Mouse (Mus musculus): ENCODE results near the gene Thsd4. TPM values are rescaled to one million over a fixed set of nuclear protein-coding genes. Genes with fewer than 3 reads are reported as not detected.
A peak's percentile ranks its signal among the peaks of the same experiment; 100 is the strongest.

Gene Thsd4
- total RNA-seq, 2 experiments from 2014 or later = 10.1 to 10.6 TPM

- no peak for DNase-seq
Measured at GRCm38 (mm10) chr9:60067241-60067640, 454.6 kb downstream of the Thsd4 start.

GRCm38 (mm10) chr9:60065184-60065583 lies 456.7 kb downstream of the Thsd4 start:
- no peak for DNase-seq

- no peak for DNase-seq
Measured at GRCm38 (mm10) chr9:60063191-60063720, 458.6 kb downstream of the Thsd4 start.

- DNase-seq = no peak
Measured at GRCm38 (mm10) chr9:60056131-60056530, 465.7 kb downstream of the Thsd4 start.

- no peak for DNase-seq
Measured at GRCm38 (mm10) chr9:60054951-60055350, 466.9 kb downstream of the Thsd4 start.

- no peak for DNase-seq
Measured at GRCm38 (mm10) chr9:60053117-60053516, 468.7 kb downstream of the Thsd4 start.

GRCm38 (mm10) chr9:60052415-60052814 lies 469.4 kb downstream of the Thsd4 start:
- no peak for DNase-seq

GRCm38 (mm10) chr9:60043175-60043574 lies 478.7 kb downstream of the Thsd4 start:
- no peak for DNase-seq

- peak; percentile 52 for DNase-seq
Measured at GRCm38 (mm10) chr9:60034883-60035282, 487.0 kb downstream of the Thsd4 start.

- DNase-seq = no peak
Measured at GRCm38 (mm10) chr9:60027234-60027633, 494.6 kb downstream of the Thsd4 start.

- DNase-seq = no peak
Measured at GRCm38 (mm10) chr9:60026795-60027194, 495.1 kb downstream of the Thsd4 start.

- DNase-seq = no peak
Measured at GRCm38 (mm10) chr9:60025919-60026318, 495.9 kb downstream of the Thsd4 start.

GRCm38 (mm10) chr9:60024971-60025370 lies 496.9 kb downstream of the Thsd4 start:
- peak; percentile 23 for DNase-seq

- peak; percentile 43 for DNase-seq
Measured at GRCm38 (mm10) chr9:60024545-60024944, 497.3 kb downstream of the Thsd4 start.

- peak; percentile 33 for DNase-seq
Measured at GRCm38 (mm10) chr9:60022331-60022730, 499.5 kb downstream of the Thsd4 start.

GRCm38 (mm10) chr9:60020444-60020843 lies 501.4 kb downstream of the Thsd4 start:
- DNase-seq = no peak

GRCm38 (mm10) chr9:60010285-60010684 lies 511.6 kb downstream of the Thsd4 start:
- DNase-seq = no peak

- DNase-seq = peak; percentile 53
Measured at GRCm38 (mm10) chr9:60008936-60009335, 512.9 kb downstream of the Thsd4 start.

- DNase-seq = no peak
Measured at GRCm38 (mm10) chr9:60002323-60002722, 519.5 kb downstream of the Thsd4 start.

GRCm38 (mm10) chr9:60001444-60001843 lies 520.4 kb downstream of the Thsd4 start:
- no peak for DNase-seq

GRCm38 (mm10) chr9:59997725-59998124 lies 524.1 kb downstream of the Thsd4 start:
- no peak for DNase-seq

- DNase-seq = no peak
Measured at GRCm38 (mm10) chr9:59991407-59991806, 530.4 kb downstream of the Thsd4 start.

GRCm38 (mm10) chr9:59989864-59990263 lies 532.0 kb downstream of the Thsd4 start:
- peak; percentile 83 for DNase-seq

- DNase-seq = no peak
Measured at GRCm38 (mm10) chr9:59985900-59986572, 535.8 kb downstream of the Thsd4 start.
